Mouse (Mus musculus): ENCODE measurements at regions not wholly inside any gene's neighbourhood (a gene's known extent, or its start where the extent isn't known, plus 50 kb on each side); places are given as distances from the start of the nearest gene placed in this dataset.

DNA sequence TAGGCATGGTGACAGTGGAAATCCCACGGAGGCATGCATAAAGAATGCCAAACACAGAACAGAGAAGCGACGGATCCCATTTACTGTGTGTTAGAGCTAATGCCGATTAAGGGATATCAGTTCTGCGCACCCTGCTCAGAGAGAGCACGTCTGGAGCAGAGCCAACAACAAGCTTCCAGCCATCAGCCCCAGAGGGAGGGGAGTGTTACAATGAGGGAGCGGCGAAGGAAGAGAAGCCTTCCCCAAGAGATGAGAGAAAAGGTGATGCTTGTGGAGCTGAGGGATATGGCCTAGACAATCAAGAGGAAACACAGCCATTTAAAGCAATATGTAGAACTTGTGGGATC lies 2113.2 kb upstream of the 5930422O12Rik start:
- TF ChIP-seq CTCF (IDR thresholded peaks at IDR 0.05; ENCODE audit: low read depth, low read length) (no peak), POLR2A (IDR thresholded peaks at IDR 0.05; ENCODE audit: extremely low read depth, insufficient read depth, low read length) (no peak)
